Mouse (Mus musculus) neural tube, embryonic 13.5 days (tissue): ENCODE results near the gene Sipa1l2. TPM values are rescaled to one million over a fixed set of nuclear protein-coding genes. Genes with fewer than 3 reads are reported as not detected.

Experiments
- ATAC-seq: fragments of 200-750 bp; cut with Nextera tagmentation; 2 replicates; pipeline ENCODE4 v1.8.0; 2017; ENCODE audit warnings: low read depth, mild to moderate bottlenecking, moderate TSS enrichment, moderate library complexity
- H3K27ac ChIP-seq: fragments of 300-500 bp; sonication (generic); replicated peaks from 2 replicates; pipeline ENCODE4 v1.5.1; 2015; ENCODE audit warnings: moderate library complexity, mild to moderate bottlenecking, inconsistent platforms
- H3K27me3 ChIP-seq: fragments of 300-500 bp; sonication (generic); 2 replicates; pipeline ENCODE4 v1.6.1; 2015; ENCODE audit warnings: mild to moderate bottlenecking, inconsistent platforms
- H3K36me3 ChIP-seq: fragments of 300-500 bp; sonication (generic); 2 replicates; pipeline ENCODE4 v1.6.1; 2015; ENCODE audit warnings: mild to moderate bottlenecking, inconsistent platforms
- H3K4me1 ChIP-seq: fragments of 300-500 bp; sonication (generic); replicated peaks from 2 replicates; pipeline ENCODE4 v1.6.1; 2015; ENCODE audit warnings: inconsistent platforms
- H3K4me2 ChIP-seq: fragments of 300-500 bp; sonication (generic); 2 replicates; pipeline ENCODE4 v1.6.1; 2015; ENCODE audit warnings: inconsistent platforms, mild to moderate bottlenecking, moderate library complexity
- H3K4me3 ChIP-seq: fragments of 300-500 bp; sonication (generic); 2 replicates; pipeline ENCODE4 v1.5.1; 2015; ENCODE audit warnings: mild to moderate bottlenecking, inconsistent platforms
- H3K9ac ChIP-seq: fragments of 300-500 bp; sonication (generic); 2 replicates; pipeline ENCODE4 v1.6.1; 2015; ENCODE audit warnings: moderate library complexity, mild to moderate bottlenecking, inconsistent platforms
- H3K9me3 ChIP-seq: fragments of 300-500 bp; sonication (generic); 2 replicates; pipeline ENCODE4 v1.6.1; 2016; ENCODE audit warnings: inconsistent platforms
- WGBS: fragments of 180-500 bp; shearing (Covaris S2); methylation state at CpG from one replicate; pipeline ENCODE4 v1.1.7; 2015; 5-methylcytosine and 5-hydroxymethylcytosine counted together
- polyA plus RNA-seq: library from polyadenylated mRNA; unstranded; fragments of >200 nt; fragmentation: Nextera tagmentation; extraction: Ambion mirVana; gene quantifications from 2 replicates; pipeline ENCODE4 v1.2.1, GENCODE M21; 2015

The Sipa1l2 gene
- polyA plus RNA-seq, 1 experiment from 2014 or later = 19.7 TPM

DNA sequence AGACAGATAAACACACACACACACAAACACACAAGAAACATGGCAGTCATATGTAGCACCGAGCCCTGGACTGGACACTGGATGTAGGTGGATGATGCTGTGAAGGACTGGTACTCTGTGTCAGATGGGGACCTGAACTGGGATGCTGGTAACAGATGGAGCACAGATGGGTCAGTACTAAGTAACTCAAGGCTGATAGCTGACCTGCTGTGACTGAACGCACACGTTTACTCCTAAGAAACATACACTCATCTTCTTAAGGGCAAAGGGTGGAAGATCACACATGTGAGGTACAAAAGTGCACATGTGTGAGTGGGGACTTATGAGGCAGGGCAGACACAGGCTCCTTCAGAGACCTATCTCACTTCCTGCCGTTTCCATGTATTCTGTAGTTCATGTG lies 50.7 kb downstream of the Sipa1l2 start:
- Histone ChIP-seq H3K27me3 (peaks cover 5% of the 10 kb centered on the region; the same call in 1 of the 2 replicates), H3K9ac (no peak overlapping the region), H3K9me3 (no peaks in the 10 kb centered on the region), H3K27ac (0 out of 2 replicates have a peak overlapping the region, but pooled peaks have one; percentile 38), H3K4me2 (no peak overlapping the region), H3K4me1 (peaks cover 61% of the 10 kb centered on the region), H3K4me3 (no peak overlapping the region), H3K36me3 (no peaks in the 10 kb centered on the region)
- 71% methylated on average over 4 of the region's 4 CpGs for WGBS
- no peak for ATAC-seq

DNA sequence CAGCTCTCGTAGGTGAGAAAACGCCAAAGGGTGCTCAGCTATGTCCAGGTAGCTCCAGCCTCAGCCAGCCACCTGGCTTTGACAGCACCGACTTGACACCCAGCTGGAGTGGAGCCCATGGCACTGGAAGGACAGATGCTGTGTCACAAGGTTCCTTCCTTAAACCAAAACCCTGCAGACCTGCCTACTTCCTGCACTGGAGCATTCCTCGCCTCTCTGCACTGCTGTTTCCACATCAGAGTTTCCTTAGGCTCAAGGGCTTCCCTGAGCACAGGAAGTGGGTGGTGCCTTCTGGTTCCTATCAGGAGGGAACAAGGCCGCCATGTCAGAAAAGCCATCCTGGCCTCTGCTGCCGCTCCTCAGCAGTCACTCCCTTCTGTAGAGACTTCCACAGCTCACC lies 51.3 kb downstream of the Sipa1l2 start:
- no peaks in the 10 kb centered on the region for H3K9me3 ChIP-seq
- ATAC-seq = no peak
- H3K9ac ChIP-seq = no peak overlapping the region
- no peak overlapping the region for H3K4me2 ChIP-seq
- no peak overlapping the region for H3K4me3 ChIP-seq
- 87% methylated on average over 6 of the region's 6 CpGs for WGBS
- peaks cover 5% of the 10 kb centered on the region; the same call in 1 of the 2 replicates for H3K27me3 ChIP-seq
- no peaks in the 10 kb centered on the region for H3K36me3 ChIP-seq
- peaks cover 64% of the 10 kb centered on the region for H3K4me1 ChIP-seq
- 0 out of 2 replicates have a peak overlapping the region, but pooled peaks have one; percentile 38 for H3K27ac ChIP-seq

DNA sequence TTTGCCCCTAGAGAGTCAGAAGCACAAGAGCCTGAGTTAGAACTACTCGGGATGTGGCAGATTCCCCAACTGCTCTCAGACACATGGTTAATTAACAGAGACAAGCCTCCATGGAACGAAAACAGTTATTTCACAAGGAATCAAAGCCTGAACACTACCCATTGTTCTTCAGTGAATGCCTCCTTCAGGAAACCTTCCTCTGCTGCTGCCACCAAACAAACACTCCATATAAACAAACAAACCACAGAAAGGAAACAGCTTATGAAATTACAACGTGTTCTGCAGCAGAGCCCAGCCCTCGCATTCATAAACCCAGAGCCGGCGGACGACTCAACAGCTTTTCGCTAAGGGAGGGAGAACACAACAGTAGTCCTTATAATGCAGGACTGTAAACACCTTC lies 52.2 kb downstream of the Sipa1l2 start:
- H3K4me1 ChIP-seq = peaks cover 64% of the 10 kb centered on the region
- H3K4me2 ChIP-seq = no peak overlapping the region
- no peak overlapping the region for H3K27ac ChIP-seq
- no peaks in the 10 kb centered on the region for H3K36me3 ChIP-seq
- peaks cover 5% of the 10 kb centered on the region; the same call in 1 of the 2 replicates for H3K27me3 ChIP-seq
- H3K9ac ChIP-seq = no peak overlapping the region
- WGBS = 73% methylated on average over 8 of the region's 8 CpGs
- ATAC-seq = no peak
- H3K9me3 ChIP-seq = no peaks in the 10 kb centered on the region
- no peak overlapping the region for H3K4me3 ChIP-seq

DNA sequence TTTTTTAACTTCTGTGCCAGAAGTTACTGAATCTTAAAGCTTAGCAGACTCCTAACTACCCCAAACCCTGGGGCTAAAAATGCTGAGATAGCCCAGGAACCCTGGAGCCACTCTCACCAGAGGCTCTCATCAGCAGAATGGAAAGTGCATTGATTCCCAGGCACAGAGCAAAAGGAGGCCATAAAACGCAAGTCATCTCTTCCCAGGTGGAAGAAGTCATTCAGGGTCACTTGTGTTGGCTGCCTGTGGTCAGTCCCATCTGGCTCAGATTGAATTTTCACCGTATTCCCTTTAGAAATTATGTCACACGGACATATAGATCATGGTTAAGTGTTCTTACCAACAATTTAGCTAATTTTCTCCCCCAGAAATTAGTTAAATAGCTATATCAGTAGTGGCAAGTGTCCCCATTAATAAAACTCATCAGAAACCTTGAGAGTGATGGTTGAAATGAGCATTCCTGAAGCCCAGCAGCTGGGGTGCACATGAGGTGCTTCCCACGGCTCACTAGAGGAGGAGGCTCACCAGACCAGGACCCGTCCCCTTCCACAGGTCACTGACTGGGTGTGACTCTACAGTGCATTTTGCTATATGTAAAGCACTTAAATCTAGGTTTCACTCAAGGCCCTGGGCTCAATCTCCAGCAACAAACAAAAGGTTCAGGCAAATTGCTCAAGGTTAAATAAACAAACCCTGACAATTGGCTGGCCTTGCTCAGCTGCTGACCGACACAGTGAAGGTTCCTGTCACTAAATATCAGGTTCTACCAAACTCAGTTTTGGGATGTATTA lies 53.3 kb downstream of the Sipa1l2 start:
- Histone ChIP-seq H3K4me1 (peaks cover 55% of the 10 kb centered on the region), H3K4me2 (no peak overlapping the region), H3K27me3 (peaks cover 5% of the 10 kb centered on the region; the same call in 1 of the 2 replicates), H3K9ac (no peak overlapping the region), H3K27ac (no peak overlapping the region), H3K4me3 (no peak overlapping the region), H3K36me3 (no peaks in the 10 kb centered on the region), H3K9me3 (no peaks in the 10 kb centered on the region)
- no peak for ATAC-seq
- 38% methylated on average over 6 of the region's 6 CpGs for WGBS

DNA sequence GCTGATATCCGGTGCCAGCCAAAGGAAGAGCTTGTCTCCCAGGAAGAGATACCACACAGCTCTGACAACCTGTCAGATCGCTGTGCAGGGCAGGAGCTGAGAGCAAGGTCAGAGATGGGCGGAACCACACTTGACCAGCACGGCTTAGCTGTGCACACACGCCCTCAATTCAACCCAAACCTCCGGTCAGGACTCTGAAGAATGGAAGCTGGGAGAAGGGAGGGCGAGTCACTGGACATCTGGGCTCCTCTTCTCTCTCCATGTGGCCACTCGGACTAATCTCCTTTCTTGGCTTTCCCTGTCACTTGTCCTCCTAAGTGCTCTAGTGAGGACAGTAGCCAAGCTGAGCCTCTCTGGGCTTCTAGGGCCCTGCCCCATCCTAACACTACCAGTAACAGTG lies 53.9 kb downstream of the Sipa1l2 start:
- Histone ChIP-seq H3K9me3 (no peaks in the 10 kb centered on the region), H3K9ac (no peak overlapping the region), H3K4me2 (no peak overlapping the region), H3K27me3 (peaks cover 5% of the 10 kb centered on the region; the same call in 1 of the 2 replicates), H3K4me3 (no peak overlapping the region), H3K4me1 (peaks cover 61% of the 10 kb centered on the region), H3K36me3 (no peaks in the 10 kb centered on the region), H3K27ac (no peak overlapping the region)
- 59% methylated on average over 8 of the region's 8 CpGs for WGBS
- no peak for ATAC-seq

DNA sequence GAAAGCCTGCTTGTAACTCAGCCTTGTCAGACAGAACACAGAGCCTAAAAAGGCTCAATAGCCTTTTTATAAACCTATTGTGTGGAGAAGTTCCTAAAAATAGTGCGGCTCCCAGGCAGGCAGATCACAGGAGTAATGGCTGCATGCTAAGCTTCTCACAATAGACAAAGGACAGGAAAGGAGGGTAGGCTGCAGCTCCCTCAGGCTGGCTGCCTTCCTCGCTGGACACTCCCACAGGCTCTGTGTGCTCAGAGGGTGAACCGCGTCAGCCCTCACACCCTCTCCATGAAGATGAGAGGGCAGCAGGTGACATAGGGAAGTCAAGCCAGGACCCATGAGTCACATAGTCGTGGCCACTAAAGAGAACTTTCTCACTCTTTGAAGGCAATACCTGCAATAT lies 55.7 kb downstream of the Sipa1l2 start:
- 8% methylated on average over 5 of the region's 5 CpGs for WGBS
- Histone ChIP-seq H3K9ac (0 out of 2 replicates have a peak overlapping the region, but pooled peaks have one; percentile 8), H3K4me1 (peaks cover 71% of the 10 kb centered on the region), H3K27ac (peak overlapping the region; percentile 42; the same call in 1 of the 2 replicates), H3K9me3 (no peaks in the 10 kb centered on the region), H3K4me2 (no peak overlapping the region), H3K4me3 (no peak overlapping the region), H3K27me3 (peaks cover 5% of the 10 kb centered on the region; the same call in 1 of the 2 replicates), H3K36me3 (no peaks in the 10 kb centered on the region)
- no peak for ATAC-seq

DNA sequence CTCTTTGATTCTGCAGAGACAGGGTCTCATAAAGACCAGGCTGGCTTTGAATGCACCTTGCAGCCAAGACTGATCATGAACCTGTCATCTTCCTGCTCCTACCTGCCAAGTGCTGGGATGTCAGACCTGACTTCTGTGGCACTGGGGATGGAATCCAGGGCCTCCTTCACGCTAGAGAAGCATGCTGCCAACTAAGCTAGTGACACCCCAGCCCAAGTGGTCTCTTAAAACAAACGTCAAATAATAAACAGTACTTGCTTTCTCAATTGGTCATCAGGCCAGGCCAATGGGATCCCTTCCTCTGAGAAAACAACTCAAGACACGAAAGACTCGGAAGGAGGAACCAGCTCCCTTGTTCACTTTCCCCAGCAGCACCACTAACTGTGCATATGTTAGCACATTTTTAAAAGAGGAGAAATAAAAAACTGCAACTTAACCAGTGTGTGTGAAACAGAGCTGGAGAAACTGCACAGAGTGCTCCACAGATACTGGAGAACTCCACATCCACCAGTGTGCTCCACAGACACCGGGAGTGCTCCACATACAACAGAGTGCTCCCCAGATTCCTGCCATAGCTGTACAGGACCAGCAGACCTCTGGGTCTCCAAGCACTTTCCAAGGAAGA lies 56.3 kb downstream of the Sipa1l2 start:
- no peak overlapping the region for H3K4me3 ChIP-seq
- H3K9me3 ChIP-seq = no peaks in the 10 kb centered on the region
- 52% methylated on average over 5 of the region's 5 CpGs for WGBS
- peaks cover 74% of the 10 kb centered on the region for H3K4me1 ChIP-seq
- peaks cover 5% of the 10 kb centered on the region; the same call in 1 of the 2 replicates for H3K27me3 ChIP-seq
- H3K9ac ChIP-seq = 0 out of 2 replicates have a peak overlapping the region, but pooled peaks have one; percentile 8
- no peaks in the 10 kb centered on the region for H3K36me3 ChIP-seq
- H3K4me2 ChIP-seq = no peak overlapping the region
- H3K27ac ChIP-seq = 0 out of 2 replicates have a peak overlapping the region, but pooled peaks have one; percentile 42
- ATAC-seq = no peak

DNA sequence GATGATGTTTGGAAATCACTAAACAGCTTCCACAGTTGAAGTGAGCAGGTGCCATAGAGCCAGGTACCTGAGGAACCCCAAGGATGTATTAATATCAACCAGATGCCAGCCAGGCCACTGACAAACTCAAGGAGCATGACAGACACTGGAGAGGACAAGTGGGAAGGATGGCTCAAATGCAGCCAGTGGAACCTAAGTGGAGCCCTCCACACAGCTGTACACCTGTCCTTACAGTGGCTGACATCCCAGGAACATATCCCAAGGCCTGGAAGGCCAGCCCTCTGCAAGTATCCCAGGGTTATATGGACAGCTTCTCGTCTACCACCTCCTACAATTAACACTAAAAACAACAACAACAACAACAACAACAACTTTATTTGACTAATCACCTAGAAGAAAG lies 57.0 kb downstream of the Sipa1l2 start:
- WGBS = 88% methylated on average over 1 of the region's 1 CpGs
- no peaks in the 10 kb centered on the region for H3K36me3 ChIP-seq
- no peaks in the 10 kb centered on the region for H3K9me3 ChIP-seq
- H3K4me1 ChIP-seq = peaks cover 76% of the 10 kb centered on the region
- no peak for ATAC-seq
- H3K4me3 ChIP-seq = no peak overlapping the region
- no peak overlapping the region for H3K27ac ChIP-seq
- no peak overlapping the region for H3K9ac ChIP-seq
- H3K4me2 ChIP-seq = no peak overlapping the region
- H3K27me3 ChIP-seq = peaks cover 5% of the 10 kb centered on the region; the same call in 1 of the 2 replicates

DNA sequence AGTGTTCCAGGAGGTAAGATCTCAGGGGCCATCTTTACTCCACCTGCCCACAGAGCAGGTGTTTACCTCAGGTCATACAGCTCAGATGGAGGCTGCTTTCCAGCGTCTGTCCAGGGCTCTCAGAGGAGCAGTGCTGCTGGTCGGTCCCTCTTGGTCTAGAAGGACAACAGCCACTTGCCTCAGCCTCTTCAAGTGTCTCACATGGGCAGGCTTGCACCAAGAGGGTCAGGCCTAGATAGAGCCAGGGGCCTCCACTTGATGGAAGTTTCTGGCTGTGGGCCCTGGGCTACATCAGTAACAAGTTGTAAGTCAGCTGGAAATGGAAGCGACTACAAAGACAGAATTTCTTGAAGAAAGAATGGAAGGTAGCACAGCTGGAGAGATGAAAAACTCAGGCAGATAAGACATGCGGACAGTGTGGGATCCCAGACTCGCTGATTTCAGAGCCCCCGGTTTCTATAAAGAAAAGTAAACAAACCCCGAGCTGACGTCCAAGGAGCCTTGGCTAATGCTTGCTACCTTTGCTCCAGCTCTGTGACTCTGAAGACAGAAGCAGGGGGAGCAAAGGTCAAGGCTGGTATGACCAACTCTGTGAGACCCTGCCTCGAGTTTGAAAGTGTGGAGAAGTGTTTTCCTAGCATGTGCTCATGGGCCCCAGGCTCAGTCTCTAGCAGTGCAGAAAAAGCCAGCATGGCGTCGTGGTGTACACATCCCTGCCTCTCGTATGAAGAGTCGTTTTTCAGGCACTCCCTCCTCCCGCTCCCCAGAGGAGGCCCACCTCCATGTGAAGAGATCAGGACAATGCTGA lies 58.5 kb downstream of the Sipa1l2 start:
- no peaks in the 10 kb centered on the region for H3K9me3 ChIP-seq
- H3K27me3 ChIP-seq = peaks cover 5% of the 10 kb centered on the region; the same call in 1 of the 2 replicates
- peaks cover 71% of the 10 kb centered on the region for H3K4me1 ChIP-seq
- no peak overlapping the region for H3K4me2 ChIP-seq
- ATAC-seq = no peak
- 74% methylated on average over 14 of the region's 14 CpGs for WGBS
- no peak overlapping the region for H3K27ac ChIP-seq
- H3K4me3 ChIP-seq = no peak overlapping the region
- H3K9ac ChIP-seq = no peak overlapping the region
- H3K36me3 ChIP-seq = no peaks in the 10 kb centered on the region

DNA sequence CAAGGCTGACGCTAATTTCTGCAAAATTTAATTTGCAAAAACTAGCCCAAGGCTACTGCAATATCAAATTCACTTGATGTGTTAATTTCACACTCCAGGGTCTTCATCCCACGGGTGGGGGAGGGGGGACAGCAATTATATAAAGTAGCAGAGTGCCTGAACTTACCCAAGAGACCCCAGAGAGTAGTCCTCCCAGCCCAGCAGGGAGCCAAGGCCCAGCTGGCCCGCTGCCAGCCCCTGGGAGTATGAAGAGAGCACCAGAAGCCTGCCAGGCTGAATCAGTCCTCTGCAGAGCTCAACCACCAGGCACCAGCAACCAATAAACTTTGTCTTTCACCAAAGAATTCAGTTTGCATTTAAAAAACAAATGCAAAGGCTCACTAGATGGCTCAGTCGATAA lies 59.8 kb downstream of the Sipa1l2 start:
- H3K4me3 ChIP-seq = no peak overlapping the region
- H3K27me3 ChIP-seq = peaks cover 8% of the 10 kb centered on the region
- WGBS = 16% methylated on average over 4 of the region's 4 CpGs
- peaks cover 79% of the 10 kb centered on the region for H3K4me1 ChIP-seq
- 0 out of 2 replicates have a peak overlapping the region, but pooled peaks have one; percentile 12 for H3K9ac ChIP-seq
- no peaks in the 10 kb centered on the region for H3K9me3 ChIP-seq
- ATAC-seq = peak; percentile 56; the same call in 1 of the 2 replicates
- 0 out of 2 replicates have a peak overlapping the region, but pooled peaks have one; percentile 28 for H3K27ac ChIP-seq
- no peaks in the 10 kb centered on the region for H3K36me3 ChIP-seq
- no peak overlapping the region for H3K4me2 ChIP-seq

DNA sequence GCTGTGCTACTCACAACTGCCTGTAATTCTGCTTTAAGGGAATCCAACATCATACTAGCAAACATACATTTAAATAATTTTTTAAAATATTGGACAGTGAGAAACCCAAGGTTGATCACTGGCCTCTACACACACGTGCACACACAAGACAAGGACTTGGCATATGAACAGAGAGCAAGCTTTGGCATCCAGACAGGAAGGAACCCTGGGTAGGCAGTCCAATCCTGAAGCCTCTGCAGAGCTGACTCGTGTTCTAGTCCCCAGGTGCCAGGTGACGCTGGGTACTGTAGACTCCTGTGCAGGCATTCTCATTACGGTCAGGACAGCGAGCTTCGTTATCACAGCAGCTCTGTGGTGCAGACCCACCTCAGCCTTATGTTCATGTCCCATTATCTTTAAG lies 60.4 kb downstream of the Sipa1l2 start:
- H3K27me3 ChIP-seq = peaks cover 4% of the 10 kb centered on the region; the same call in 1 of the 2 replicates
- H3K9me3 ChIP-seq = no peaks in the 10 kb centered on the region
- no peak overlapping the region for H3K9ac ChIP-seq
- no peak overlapping the region for H3K4me3 ChIP-seq
- no peaks in the 10 kb centered on the region for H3K36me3 ChIP-seq
- no peak for ATAC-seq
- no peak overlapping the region for H3K4me2 ChIP-seq
- WGBS = 60% methylated on average over 6 of the region's 6 CpGs
- no peak overlapping the region for H3K27ac ChIP-seq
- peaks cover 79% of the 10 kb centered on the region for H3K4me1 ChIP-seq
